Mouse (Mus musculus) lung, adult 2 months (tissue): ENCODE data around the gene Olfr591.

ENCODE experiments used
- CTCF ChIP-seq: fragments of 200-500 bp; IDR thresholded peaks from 2 replicates; pipeline ENCODE4 v1.5.1; 2011; ENCODE audit warnings: mild to moderate bottlenecking, low read length, control low read depth; ENCODE audit not compliant: insufficient read depth
- POLR2A ChIP-seq: fragments of 200-500 bp; IDR thresholded peaks from 2 replicates; pipeline ENCODE4 v1.6.1; 2011; ENCODE audit warnings: low read depth, mild to moderate bottlenecking, control low read depth, low read length, borderline replicate concordance; ENCODE audit errors: extremely low read depth

GRCm38 (mm10) chr7:103211562-103211961 lies 33.4 kb upstream of the Olfr591 start, which contains the start of gene Olfr593:
- no peak for TF ChIP-seq POLR2A
- TF ChIP-seq CTCF: no peak
